Mouse (Mus musculus): ENCODE results near the gene Smtn.

The Smtn gene

DNA sequence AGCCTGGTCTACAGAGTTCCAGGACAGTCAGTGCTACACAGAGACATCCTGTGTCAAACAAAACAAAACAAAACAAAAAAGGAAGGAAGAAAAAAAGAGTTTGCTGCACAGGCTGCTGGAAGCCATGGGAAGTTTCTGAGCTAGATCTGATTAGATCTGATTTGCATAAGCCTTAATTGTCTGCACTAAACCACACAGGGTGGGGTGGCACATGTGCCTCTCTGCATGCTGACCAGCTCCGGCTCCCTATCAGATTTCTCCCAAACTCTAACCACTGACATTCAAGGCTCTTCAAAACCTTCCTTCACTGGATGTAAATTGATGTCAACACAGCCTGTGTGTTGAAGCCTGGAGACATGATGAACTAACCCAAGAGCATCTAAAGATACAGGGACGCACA is 6.6 kb upstream of the Smtn start:
- no peak for DNase-seq

DNA sequence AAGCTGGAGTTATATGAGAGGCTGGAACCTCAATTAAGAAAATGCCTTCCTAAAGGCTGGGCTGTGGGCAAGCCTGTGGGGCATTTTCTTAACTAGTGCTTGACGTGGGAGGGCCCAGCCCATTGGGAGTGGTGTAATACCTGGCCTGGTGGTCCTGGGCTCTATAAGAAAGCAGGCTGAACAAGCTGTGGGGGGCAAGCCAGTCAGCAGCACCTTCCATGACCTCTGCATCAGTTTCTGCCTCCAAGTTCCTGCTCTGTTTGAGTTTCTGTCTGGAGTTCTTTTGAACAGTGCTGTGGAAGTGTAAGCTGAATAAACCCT is 5.8 kb upstream of the Smtn start:
- DNase-seq = no peak

DNA sequence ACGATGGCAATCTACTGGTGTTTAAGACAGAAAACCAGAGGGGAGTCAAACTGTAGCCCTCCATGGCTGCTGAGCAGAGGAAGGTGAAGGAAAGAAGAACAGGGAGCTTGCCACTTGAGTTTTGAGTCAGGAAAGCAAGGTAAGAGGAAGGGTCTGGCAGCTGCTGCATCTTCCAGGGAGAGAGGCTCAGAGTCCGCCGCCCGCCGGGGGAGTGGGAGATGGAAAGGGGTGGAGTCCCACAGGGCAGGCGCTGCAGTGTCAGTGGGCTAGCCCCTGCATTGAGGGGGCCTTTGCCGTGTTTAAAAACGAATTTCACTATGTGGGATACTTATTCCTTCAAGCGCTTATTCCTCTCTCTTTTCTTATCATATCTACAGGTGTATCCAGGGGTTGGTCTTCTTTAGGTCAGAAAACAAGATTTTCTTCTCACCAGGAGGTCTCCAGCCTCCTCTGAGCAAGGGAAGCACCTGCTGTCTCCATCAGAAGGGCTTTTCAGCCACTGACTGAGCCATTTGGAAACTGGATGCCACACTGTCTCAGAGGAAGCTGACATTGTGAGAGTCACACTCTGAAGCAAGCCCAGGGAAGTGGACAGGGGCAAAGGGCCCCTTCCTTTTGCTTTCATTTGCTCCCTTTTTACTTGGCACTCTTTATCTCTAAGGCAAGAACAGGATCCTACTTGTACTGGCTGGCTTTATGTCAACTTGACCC is 5.3 kb upstream of the Smtn start:
- no peak for DNase-seq

DNA sequence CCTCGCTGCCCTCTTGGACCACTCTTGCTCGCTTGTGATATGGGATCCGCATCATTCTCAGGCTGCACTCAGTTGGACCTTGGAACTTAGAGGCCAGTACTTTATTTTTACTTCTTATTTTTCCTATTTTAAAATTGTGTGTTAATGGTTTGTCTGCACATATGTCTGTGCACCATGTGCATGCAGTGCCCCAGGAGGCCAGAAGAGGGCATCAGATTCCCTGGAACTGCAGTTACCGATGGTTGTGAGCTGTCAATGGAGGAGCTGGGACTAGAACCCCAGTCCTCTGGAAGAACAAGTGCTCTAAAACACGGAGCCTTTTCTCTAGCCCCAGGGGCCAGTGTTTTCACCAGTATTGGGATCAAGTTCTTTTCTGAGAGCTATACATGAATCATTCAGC is 4.0 kb upstream of the Smtn start:
- DNase-seq = peak in 1 of 2 experiments; percentile 11

DNA sequence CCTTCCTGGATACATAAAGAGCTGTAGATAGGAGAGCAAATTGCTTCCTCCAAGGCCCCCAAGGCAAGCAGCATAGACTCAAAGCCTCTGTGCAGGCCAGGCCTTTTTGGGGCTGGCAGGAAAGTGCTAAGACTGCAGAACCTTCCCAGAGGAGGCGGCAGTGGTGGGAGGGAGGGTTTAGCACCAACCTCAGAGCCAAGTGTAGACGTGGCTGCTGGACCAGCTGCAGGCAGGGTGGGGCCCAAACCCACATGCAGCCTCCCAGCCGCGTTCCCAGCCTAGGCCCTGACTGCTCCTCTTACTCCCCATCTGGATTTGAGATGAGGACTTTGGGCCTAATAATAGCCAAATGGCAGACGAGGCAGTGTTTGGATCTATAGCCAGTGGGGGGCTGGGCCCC is 2.6 kb upstream of the Smtn start:
- no peak for DNase-seq

DNA sequence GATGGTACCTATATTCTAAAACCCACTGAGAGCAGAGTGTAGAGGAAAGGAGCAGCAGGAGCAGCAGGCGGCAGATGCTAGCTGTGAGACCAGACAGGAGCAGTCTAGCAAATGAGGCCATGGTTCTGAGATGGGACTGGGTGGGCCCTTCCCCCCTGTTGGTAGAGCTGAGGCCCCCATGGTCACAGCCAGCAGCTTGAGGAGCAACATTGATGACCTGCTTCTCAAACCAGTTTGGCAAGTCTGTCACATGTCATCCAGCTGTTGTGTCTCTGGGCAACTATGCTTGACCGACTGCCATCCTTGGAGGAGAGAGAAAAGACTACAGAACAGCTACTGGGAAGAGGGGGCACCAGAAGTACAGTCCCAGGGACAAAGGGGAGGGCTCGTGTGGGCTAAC is 1.5 kb upstream of the Smtn start:
- DNase-seq = no peak

DNA sequence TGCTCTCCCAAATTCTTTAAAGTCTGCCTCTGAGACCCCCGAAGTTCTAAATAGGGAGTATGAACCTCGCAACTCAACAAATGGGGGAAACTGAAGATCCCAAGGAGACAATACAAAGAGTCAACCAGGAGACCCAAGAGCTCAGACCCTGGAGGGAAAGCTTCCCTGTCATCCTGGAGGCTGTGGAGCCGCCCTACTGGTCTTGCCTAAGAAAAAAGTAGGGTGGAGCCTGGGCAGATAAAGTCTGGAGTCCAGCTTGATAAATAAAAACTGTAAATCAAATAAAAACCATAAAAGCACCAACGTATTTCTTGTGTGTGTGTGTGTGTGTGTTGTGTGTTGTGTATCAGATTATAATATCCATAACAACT is 601 bp downstream of the Smtn start:
- peak in 1 of 2 experiments; percentile 18 for DNase-seq

DNA sequence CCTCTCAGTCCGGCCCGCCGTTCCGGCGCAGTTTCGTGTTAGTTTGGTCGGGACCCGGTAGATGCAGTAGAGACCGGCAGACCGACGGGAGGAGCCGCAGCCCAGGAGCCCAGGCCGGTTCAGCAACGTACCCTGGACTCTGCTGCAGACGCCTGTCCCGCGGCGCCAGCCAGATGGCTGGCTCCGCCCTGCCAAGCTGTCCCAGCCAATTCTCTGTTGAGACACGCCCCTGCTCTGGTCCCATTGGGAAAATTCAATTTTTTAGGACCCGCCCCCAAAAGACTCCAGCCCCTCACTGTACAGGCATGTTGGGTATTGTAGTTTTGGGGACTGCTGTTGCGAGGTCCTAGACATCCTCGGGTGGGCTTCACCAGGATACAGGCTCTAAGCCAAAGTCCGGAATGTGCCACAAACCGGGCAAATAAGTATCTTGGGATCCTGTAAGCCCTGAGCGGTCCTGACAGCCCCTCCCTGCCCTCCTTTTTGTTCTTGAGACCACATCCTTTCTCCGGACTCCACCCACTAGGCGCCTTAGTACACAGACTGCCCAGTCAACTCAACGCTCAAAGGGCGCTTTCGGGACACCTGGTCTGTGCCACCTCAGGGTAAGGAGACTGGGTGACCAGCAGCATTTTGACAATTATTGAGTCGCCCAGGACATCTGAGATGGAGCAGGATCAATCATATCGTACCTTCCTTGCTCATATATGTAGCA is 1.1 kb downstream of the Smtn start:
- peak; percentile 93 to 95 for DNase-seq

DNA sequence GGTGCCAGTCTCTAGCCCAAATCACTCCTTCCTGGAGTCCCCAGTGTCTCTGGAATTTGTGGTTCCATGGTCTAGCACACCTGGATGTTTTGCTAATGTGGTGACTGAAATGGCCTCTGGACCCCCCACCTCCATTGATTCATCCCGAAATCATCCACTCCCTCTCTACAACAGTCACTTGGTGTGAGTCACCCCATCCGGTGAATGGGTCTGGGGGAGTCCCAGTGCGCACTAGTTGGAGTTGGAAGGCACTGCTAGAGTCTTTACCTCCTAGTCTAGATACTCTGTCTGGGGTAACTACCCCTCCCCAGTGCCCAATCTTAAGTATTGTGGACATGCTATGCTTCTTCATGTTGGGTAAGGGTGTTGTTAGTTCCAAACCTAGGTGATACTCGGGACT is 2.1 kb downstream of the Smtn start:
- no peak for DNase-seq

DNA sequence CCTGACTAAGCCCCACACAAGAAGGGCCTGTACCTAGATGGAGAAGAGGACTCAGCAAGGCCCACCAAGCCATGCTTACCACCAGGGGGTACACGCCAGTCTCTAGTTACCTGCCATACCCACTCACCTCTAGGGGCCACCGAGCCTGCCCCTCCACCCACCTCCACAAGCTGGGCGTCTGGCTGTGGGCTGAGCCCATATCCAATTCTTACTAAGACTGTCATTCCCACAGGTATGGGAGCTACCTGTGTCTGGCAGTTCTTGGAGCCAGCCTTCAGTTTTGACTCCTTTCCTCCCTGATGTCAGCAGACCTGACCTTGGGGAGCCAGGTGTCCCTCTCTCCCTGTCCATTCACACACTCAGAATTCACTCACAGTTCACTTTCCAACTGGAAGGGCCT is 2.7 kb downstream of the Smtn start:
- DNase-seq = peak in 1 of 2 experiments; percentile 8

DNA sequence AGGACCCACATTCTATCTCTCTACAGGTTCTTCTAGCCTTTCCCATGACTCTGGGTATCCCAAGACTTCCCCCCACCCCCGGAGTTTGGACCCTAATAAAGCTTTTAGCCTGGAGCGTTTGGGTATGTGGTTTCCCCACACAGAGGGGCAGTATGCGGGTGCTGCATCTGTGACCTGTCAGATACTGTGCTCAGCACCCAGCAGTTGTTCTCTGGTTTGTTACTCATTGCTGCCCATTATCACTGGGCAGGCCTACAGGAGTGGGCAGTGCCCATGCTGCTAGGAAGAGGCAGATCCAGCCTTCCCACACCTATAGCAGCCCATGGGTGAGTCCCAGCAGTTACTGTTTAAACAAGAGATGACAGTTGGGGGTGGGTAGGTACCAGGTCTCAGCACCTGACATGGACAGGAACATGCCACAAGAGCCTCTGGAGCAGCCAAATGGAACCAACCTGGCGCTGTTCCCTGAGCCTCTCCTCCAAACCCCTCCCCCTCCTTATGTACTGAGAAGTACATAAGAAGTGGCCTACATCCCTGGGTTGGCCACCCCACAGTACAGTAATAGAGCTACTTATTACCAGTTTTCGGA is 3.6 kb downstream of the Smtn start:
- peak in 1 of 2 experiments; percentile 36 for DNase-seq

DNA sequence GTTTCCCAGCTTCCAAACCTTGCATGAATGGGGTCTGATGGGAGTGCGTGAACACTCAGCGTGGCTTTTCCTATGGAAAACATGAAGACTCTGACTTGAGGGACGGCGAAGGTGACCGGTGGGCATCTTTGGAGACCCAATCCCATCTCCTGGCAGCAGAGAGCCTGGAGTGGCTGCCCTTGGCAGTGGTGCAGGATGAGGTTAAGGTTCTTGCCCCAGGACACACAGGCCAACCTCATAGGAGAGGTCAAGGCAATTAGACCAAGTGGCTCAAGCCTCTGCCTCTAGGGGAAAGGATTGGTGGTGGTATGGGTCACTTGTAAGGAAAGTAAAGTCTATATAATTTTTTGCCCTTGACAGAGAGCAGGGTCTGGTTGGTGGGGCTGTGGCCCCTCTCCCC is 4.3 kb downstream of the Smtn start:
- no peak for DNase-seq

DNA sequence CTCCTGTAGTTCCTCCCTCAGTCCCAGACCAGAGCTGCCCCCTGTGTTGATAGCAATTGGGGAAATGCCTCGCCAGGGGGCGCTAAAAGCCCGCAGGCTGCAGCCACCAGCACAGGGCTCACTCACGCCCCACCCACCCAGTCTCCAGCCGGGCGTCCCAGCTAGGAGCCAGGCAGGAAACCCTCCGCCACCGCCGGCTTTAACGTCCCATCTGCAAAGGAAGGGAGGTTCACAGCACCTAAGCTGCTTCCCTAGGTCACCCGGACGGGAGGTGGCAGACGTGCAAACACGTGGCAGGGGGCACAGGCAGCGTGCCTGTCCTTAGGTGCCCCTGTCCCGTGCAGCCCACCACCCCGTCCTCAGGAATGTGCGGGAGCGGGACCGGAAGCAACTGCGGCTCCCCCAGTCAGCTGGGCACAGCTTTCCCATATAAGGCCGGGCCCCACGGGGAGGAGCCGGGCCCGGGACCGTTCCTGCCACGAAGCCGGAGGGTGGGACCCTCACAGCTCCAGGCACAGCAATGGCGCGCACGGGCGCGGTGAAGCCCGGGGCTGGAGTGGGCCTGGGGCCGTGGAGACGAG is 4.9 kb downstream of the Smtn start:
- DNase-seq = peak; percentile 97 to 99

DNA sequence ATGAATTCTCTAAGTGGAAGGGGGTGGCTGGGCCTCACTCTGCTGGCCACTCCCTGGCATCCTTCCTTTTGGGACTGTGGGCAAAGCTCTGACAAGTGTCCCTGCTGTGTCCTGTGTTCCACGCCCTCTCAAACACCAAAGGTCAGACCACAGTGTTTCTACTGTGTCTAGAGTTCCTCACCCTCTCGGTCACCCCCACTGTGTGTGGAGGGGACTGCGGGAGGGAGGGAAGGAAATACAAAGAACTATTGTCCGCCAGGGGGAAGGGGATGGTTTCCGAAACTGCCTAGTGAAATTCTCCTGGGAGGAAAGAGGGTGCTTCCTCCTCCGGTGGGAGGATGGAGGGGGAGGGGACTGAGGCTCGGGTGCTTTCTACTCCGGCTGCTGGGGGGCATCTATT is 5.5 kb downstream of the Smtn start:
- DNase-seq = no peak

DNA sequence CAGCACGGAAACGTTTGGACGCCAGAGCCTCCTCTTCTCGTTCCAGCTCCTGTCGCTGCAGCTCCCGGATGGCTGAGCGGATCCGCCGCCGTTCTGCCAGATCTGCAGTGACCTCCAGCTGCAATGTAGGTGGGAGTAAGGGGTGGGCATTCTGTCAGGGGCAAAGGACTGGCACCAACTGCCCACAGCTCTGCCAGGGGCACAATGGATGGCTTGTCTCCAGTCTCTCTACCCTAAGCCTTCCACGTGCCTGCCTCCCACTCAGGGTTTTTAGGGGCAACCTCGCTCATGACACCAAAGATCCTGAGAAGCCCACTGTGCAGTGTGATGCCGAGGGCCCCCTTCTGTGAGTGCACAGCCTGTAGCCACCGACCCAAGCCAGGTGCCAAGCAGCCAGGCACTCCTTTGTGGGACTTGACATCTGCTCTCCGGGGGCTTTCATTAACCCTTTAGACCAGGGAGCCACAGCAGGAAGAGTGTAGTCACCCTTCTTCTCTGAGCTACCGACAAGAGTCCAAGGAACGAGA is 6.9 kb downstream of the Smtn start:
- peak in 1 of 2 experiments; percentile 34 for DNase-seq

DNA sequence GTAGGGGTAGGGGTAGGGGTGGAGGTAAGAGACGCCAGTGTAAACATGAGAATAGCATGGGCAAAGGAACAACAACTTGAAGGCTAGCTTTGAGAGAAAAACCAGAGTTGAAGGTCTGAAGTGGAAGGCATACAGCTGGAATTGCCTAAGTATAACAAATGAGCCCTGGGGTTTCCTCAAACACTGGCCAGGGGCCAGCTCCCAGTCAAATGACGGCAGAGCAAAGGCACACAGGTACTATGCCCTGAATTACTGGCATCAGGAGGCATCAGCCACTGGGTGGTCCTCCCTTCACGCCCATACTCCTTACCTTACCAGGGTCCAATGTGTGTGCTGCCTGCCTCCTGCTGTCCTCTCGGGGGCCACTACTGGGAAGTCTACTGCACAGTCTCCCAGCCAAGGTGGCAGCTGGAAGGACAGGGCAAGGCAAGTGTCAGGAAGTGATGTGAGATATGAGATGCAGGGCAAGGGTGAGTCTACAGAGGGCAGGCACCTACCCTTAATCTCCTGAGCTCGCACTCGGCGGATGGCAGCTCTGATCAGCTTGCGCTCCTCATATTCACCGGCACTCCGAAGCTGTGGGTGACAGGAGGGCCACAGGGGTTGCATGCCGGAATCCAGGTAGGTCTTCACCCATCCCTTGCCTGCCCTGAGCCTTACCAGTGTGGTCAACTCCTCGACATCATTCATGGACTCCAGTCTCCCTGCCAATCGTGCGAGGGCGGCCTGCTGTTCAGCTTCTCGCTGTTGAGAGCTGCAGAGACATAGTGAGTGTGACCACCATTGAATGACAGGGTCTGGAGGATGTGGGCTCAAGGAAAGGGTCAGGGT is 8.1 kb downstream of the Smtn start:
- no peak for DNase-seq

DNA sequence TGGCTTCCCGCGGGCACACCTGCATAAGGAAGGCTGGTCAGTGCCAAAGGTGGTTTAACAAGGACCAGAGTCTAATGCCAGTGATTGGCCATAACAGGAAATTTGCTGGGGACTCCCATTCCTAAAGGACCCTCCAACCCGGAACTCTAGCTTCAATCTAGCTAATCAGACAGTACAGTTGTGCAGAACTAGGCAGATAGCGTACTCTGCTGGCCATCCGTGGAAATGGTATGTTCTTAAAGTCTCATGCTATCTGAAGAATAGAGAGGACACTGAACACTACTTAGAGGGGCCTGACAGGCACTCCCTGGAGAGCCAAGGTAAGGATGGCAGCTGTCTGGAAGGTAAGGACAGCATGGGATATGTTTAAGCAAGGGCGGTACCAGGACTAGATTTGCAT is 8.8 kb downstream of the Smtn start:
- DNase-seq = peak; percentile 72 to 75

DNA sequence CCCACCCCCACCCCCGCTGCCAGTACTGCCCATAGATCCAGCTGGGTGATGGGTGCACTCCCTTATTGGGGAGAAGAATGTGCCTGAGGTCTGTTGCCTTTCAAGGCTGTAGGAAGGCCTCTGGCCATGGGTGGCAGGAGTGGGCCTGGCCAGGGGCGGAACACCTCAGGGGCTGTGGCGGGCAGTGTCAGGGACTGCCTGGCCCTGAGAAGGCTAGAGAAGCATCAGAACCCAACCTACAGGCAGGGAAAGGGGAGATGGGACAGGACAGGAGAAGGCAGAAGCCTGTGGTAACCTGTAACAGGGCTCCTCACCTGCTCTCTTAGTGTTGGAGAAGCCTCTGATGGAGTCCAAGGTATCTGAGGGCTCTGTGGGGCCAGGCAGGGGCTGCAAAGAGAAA is 9.7 kb downstream of the Smtn start:
- no peak for DNase-seq

DNA sequence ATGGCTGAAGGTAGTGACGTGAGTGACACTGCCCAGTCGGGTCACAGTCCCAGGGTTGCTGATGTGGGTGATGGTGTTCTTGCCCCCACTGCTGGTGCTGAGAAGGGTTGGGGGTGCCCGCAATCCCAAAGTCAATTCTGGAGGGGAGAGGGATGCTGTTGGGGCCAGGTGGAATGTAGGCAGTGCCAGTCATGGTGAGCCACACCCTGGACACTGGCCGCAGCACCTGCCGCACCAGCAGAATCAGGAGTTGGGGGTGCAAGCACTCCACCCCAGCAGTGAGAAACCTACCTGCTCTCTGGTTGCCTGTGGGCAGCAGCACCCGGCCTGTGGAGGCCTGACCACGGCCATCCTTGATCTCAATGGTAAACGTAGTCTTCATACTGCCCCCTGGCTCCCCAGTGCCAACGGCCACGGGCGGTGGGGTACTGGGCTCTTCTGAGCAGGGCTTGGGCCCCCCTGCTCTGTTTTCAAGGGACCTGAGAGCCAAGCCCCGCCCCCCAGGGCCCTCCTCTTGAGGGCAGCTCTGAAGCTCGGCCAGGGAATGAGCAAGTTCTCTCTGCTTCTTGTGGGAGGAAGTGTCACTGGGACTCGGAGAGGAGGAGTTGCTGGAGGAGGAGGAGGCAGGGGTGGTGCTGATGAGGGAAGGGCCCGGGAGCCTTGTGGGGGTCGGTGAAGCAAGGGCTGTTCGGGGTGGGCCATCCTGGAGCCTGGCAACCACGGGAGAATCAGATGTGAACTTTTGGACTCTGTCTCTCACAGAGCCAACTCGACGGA is 10.7 kb downstream of the Smtn start:
- peak; percentile 35 to 50 for DNase-seq

DNA sequence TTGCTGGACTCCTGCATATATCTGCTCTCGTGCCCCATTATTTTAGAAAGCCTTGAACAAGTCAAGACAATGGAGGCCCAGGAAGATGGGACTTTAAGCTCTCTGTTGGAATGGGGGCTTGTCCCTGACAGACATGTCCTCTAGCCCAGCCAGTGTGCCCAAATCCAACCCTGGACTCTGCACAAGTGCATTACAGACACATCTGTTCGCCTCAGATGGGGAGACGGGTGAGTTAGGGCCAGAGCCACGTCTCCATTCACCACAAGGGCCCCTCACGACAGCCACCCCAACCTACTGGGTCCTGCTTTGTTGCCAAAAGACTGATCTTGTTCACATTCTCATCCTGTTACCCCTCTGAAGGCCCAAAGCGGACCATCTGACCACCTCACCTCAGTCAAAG is 12.2 kb downstream of the Smtn start:
- no peak for DNase-seq

DNA sequence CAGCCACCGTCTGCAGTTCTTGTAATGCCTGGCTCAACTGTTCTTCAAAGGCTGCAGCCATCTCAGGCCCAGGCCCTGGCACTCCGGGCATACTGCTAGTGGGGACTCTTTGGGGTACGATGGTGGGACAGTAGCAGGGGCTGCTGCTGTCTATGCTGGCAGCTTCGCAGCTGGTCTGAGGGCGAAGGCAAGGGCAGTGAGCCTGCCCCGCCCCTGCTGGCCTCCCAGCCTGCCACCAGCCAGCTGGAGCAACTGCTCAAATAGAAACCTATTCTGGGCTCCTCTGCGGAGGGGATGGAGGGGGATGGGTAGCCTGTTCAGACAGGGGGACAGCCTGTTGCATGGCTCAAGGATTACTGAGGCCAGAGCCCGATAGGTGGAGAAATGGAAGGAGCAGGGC is 12.6 kb downstream of the Smtn start:
- DNase-seq = peak; percentile 73 to 80
